Mouse (Mus musculus) T-cell, adult 2 months (primary cell): Measurements from ENCODE around the gene Gm12248.
A peak's percentile ranks its signal among the peaks of the same experiment; 100 is the strongest.

Experiments used
- DNase-seq: peaks from one replicate; pipeline ENCODE4 v3.0.0; 2022; ENCODE audit warnings: low spot score

Gene Gm12248

GRCm38 (mm10) chr11:58029869-58030268 is 63.1 kb downstream of the Gm12248 start:
- DNase-seq = no peak

- DNase-seq = no peak
Observed at GRCm38 (mm10) chr11:58028981-58029380, 64.0 kb downstream of the Gm12248 start.

- DNase-seq = no peak
Observed at GRCm38 (mm10) chr11:58026860-58027259, 66.1 kb downstream of the Gm12248 start.

- no peak for DNase-seq
Observed at GRCm38 (mm10) chr11:58026337-58026736, 66.6 kb downstream of the Gm12248 start.

GRCm38 (mm10) chr11:58025881-58026280 is 67.1 kb downstream of the Gm12248 start:
- DNase-seq = no peak

GRCm38 (mm10) chr11:58024671-58025070 is 68.3 kb downstream of the Gm12248 start:
- DNase-seq = no peak

- DNase-seq = no peak
Observed at GRCm38 (mm10) chr11:58024271-58024670, 68.7 kb downstream of the Gm12248 start.

- no peak for DNase-seq
Observed at GRCm38 (mm10) chr11:58021618-58022017, 71.3 kb downstream of the Gm12248 start.

- no peak for DNase-seq
Observed at GRCm38 (mm10) chr11:58021095-58021494, 71.8 kb downstream of the Gm12248 start.

- peak; percentile 24 for DNase-seq
Observed at GRCm38 (mm10) chr11:58018701-58019100, 74.2 kb downstream of the Gm12248 start.

- DNase-seq = peak; percentile 19
Observed at GRCm38 (mm10) chr11:58018287-58018686, 74.6 kb downstream of the Gm12248 start.

GRCm38 (mm10) chr11:58017422-58017821 is 75.5 kb downstream of the Gm12248 start:
- DNase-seq = no peak

- DNase-seq = no peak
Observed at GRCm38 (mm10) chr11:58016371-58016770, 76.6 kb downstream of the Gm12248 start.

- no peak for DNase-seq
Observed at GRCm38 (mm10) chr11:58015339-58015738, 77.6 kb downstream of the Gm12248 start.

- no peak for DNase-seq
Observed at GRCm38 (mm10) chr11:58014604-58015003, 78.3 kb downstream of the Gm12248 start.
